Mouse (Mus musculus) bone marrow macrophage, adult 2 months (primary cell): ENCODE results near the gene Iqch.

Experiments used
- CTCF ChIP-seq: IDR thresholded peaks from 2 replicates; pipeline ENCODE4 v1.5.1; 2012; ENCODE audit warnings: low read depth, mild to moderate bottlenecking, low read length, moderate library complexity
- POLR2A ChIP-seq: IDR thresholded peaks from 2 replicates; pipeline ENCODE4 v1.6.1; 2012; ENCODE audit warnings: mild to moderate bottlenecking, low read depth, low read length, borderline replicate concordance

- TF ChIP-seq CTCF (no peak), POLR2A (no peak)
Measured at GRCm38 (mm10) chr9:63606594-63606993, 4.3 kb upstream of the Iqch start.
